Mouse (Mus musculus): ENCODE measurements around the gene Abca13. TPM values are rescaled to one million over a fixed set of nuclear protein-coding genes. Genes with fewer than 3 reads are reported as not detected.
"Not testable (repeated sequence)": the region's sequence is repeated elsewhere in the genome, so short reads cannot be mapped to it uniquely, and the experiment has no call there.

The Abca13 gene
- under 1 TPM; 0.02 to 0.03 TPM for total RNA-seq (2021)
- long read RNA-seq, experiment 1: 0 reads
- long read RNA-seq, experiment 2, partial matches to known transcripts: 0 of 1 reads
- long read RNA-seq, experiment 2, other reads (novel, unspliced or antisense): 1 of 1 reads

GRCm38 (mm10) chr11:9191555-9192131 is at the start of gene Abca13:
Abca13 (plus strand) TSS chr11:9191942.
- no peak within 1 kb of the TSS for H3K4me3 ChIP-seq
- H3K27ac ChIP-seq: no peak within 1 kb of the TSS
- TF ChIP-seq CTCF (conservative IDR thresholded peaks at IDR 0.05): no peak
- DNase-seq (ENCODE audit: low spot score in 2 of 2): no peak

DNA sequence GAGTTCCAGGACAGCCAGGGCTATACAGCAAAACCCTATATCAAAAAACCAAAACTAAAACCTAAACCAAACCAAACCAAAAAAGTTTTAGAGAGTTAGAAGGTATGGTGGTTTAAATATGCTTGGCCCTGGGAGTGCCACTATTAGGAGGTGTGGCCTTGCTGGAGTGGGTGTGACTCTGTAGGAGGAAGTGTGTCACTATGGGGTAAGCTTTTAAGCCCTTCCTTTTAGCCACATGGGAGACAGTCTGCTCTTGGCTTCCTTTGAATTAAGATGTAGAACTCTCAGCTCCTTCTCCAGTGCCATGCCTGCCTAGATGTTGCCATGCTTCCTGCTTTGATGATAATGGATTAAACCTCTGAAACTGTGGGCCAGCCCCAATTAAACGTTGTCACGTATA is 46.6 kb upstream of the Abca13 start:
- no peak for TF ChIP-seq CTCF (conservative IDR thresholded peaks at IDR 0.05)
- DNase-seq (ENCODE audit: low spot score in 2 of 2): no peak
- Histone ChIP-seq H3K4me3 (no peak overlapping the region), H3K27ac (no peak overlapping the region)

- TF ChIP-seq CTCF (conservative IDR thresholded peaks at IDR 0.05): no peak
- H3K27ac ChIP-seq: no peak overlapping the region
- no peak overlapping the region for H3K4me3 ChIP-seq
- DNase-seq (ENCODE audit: low spot score in 2 of 2): no peak
These were observed 45.6 kb upstream of the Abca13 start for GRCm38 (mm10) chr11:9146115-9146514.

GRCm38 (mm10) chr11:9146683-9147082 is 45.1 kb upstream of the Abca13 start:
- Histone ChIP-seq H3K4me3 (no peak overlapping the region), H3K27ac (no peak overlapping the region)
- no peak for DNase-seq (ENCODE audit: low spot score in 2 of 2)
- TF ChIP-seq CTCF (conservative IDR thresholded peaks at IDR 0.05): no peak

DNA sequence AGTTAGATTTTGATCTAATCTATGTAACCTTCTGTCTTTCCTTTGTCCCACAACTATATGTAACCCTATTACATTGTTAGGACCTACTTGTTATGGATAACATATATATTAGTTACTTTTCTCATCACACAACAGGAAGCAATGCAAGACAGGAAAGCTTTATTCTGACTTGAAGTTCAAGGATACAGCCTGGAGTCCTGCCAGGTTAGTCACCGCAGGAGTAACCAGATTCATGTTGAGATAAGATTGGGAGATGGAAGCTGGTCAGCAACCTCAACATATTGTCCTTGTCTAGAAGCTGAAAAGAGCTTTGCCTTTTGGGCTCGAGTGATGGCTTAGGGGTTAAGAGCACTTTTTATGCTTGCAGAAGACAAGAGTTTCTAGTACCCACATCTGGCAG is 43.5 kb upstream of the Abca13 start:
- TF ChIP-seq CTCF (conservative IDR thresholded peaks at IDR 0.05): no peak
- no peak overlapping the region for H3K27ac ChIP-seq
- no peak overlapping the region for H3K4me3 ChIP-seq
- no peak for DNase-seq (ENCODE audit: low spot score in 2 of 2)

DNA sequence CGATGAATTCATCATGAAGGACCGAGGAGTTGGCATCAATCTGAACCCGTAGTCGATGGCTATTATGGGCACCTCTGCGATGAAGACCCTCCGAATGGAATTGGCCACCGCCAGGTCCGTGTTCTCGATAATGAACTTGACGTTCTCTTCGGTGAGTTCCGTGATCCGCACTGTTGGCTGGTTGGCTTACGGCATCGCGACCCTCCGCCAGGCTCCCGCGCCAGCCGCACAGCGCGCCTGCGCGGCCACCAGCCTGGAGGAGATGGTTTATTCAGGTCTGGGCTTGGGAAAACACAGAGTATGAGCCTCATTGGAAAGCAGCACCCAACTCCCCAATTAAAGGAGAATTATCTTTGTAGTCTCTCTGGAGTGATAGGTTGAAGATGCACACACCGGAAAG is 41.3 kb upstream of the Abca13 start:
- H3K27ac ChIP-seq; DNase-seq (ENCODE audit: low spot score in 2 of 2); H3K4me3 ChIP-seq: not testable (repeated sequence)

DNA sequence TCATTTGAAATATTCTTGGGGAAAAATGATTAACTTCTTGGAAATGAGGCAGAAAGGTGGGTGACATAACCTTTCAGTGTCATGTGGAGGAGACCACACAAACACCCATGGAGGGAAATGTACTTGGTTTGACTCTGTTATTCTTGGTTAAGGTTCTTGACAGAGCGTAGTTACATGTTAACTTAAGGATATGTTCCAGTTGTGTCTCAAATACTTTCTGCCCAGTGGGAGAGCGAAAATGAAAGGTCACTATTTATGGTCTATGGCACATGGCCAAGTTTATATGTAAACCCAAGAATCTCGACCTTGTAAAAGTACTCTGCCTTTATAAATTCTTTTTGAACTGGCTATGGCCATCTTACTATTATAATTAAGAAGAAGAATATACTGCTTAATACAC is 31.8 kb upstream of the Abca13 start:
- Histone ChIP-seq H3K27ac (no peak overlapping the region), H3K4me3 (no peak overlapping the region)
- no peak for DNase-seq (ENCODE audit: low spot score in 2 of 2)
- no peak for TF ChIP-seq CTCF (conservative IDR thresholded peaks at IDR 0.05)

DNA sequence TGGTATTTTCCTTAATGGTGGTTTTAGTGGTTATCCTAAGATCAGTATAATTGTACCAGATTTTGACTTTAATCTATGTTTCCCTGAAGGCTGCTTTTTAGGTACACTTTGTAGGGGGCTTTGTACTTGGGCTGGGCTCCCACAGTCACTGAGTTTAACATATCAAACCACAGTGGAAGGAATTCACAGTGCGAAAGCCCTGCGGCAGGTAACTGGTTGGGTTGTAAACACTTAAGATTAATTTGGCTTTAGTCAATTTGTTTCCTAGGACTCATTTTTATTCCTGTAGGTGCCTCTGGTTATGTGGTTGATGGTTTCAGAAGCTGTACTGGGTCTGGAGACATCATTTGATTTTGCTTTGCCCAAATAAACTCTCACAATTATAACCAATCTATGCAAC is 24.4 kb upstream of the Abca13 start:
- DNase-seq (ENCODE audit: low spot score in 2 of 2): no peak
- Histone ChIP-seq H3K4me3 (no peak overlapping the region), H3K27ac (no peak overlapping the region)
- TF ChIP-seq CTCF (conservative IDR thresholded peaks at IDR 0.05): no peak

DNA sequence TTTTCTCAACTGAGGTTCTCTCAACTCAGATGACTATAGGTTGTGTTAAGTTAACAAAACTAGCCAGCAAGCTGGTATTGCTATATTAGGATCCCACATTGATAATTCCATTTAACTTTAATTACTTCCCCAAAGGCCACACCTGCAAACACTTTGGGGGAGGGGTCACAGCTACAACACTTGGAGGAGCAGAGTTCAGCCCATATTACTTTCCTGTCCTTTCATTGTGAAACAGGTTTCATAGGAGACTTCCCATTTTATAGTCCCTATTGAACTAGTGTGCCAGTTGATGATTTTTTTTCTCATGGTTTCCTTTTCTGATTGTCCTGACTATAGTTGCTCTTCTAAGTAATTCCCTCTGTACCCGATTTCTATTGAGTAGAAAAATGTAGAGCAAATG is 10.3 kb upstream of the Abca13 start:
- Histone ChIP-seq H3K4me3 (no peak overlapping the region), H3K27ac (no peak overlapping the region)
- no peak for TF ChIP-seq CTCF (conservative IDR thresholded peaks at IDR 0.05)
- DNase-seq (ENCODE audit: low spot score in 2 of 2): no peak

DNA sequence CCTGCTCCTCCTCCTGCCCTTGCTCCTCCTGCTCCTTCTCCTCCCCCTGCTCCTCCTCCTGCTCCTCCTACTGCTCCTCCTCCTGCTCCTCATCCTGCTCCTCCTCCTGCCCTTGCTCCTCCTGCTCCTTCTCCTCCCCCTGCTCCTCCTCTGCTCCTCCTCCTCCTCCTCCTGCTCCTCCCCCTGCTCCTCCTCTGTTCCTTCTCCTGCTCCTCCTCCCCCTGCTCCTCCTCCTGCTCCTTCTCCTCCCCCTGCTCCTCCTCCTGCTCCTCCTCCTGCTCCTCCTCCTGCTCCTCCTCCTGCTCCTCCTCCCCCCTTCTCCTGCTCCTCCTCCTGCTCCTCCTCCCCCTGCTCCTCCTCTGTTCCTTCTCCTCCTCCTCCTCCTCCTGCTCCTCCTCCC is 2.3 kb upstream of the Abca13 start:
- not testable (repeated sequence) for H3K27ac ChIP-seq; H3K4me3 ChIP-seq; DNase-seq (ENCODE audit: low spot score in 2 of 2)

GRCm38 (mm10) chr11:9190772-9191554 is 779 bp upstream of the Abca13 start:
- Histone ChIP-seq H3K27ac (no peak overlapping the region), H3K4me3 (no peak overlapping the region)
- no peak for DNase-seq (ENCODE audit: low spot score in 2 of 2)
- TF ChIP-seq CTCF (conservative IDR thresholded peaks at IDR 0.05): no peak

DNA sequence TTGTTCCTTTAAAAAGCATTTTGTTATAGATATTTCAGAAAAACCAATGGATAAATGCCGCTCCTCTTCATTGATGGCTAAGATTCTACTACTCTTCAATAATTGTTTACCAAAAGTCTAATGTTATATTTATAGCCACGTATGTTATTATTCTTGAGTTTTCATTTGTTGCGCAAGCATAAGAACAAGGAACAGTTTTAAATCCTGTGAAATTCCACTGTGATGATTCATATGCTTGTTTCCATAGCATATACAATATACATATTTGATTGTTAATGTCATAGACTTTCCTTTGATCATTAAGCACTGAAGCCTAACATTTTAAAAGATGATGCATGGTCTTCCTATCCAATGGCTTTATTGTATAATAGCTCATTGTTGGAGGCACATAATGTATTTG is 3.1 kb downstream of the Abca13 start:
- Histone ChIP-seq H3K4me3 (no peak overlapping the region), H3K27ac (no peak overlapping the region)
- no peak for DNase-seq (ENCODE audit: low spot score in 2 of 2)
- no peak for TF ChIP-seq CTCF (conservative IDR thresholded peaks at IDR 0.05)

- TF ChIP-seq CTCF (conservative IDR thresholded peaks at IDR 0.05): no peak
- DNase-seq (ENCODE audit: low spot score in 2 of 2): no peak
- Histone ChIP-seq H3K4me3 (no peak overlapping the region), H3K27ac (no peak overlapping the region)
These were observed 8.1 kb downstream of the Abca13 start for GRCm38 (mm10) chr11:9199868-9200267.

DNA sequence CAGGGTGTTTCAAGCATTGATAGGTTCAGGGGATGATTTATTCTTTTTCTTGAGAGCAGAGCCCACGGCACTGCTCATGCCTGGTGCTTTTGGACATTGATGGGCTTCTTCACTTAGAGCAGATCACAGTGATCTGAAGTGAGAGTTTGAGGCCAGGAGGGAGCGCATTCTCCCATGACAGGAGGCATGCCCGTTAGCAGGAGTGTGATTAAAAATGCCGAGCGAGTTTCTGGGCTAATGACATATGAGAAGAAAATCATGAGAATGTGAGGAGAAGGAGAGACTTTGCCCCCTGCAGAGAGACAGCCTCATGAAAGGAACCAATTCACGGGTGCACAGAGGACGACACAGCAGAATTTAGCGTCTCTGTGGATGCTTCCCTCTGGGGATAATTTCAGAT is 19.0 kb downstream of the Abca13 start:
- no peak for DNase-seq (ENCODE audit: low spot score in 2 of 2)
- H3K4me3 ChIP-seq: no peak overlapping the region
- H3K27ac ChIP-seq: no peak overlapping the region
- TF ChIP-seq CTCF (conservative IDR thresholded peaks at IDR 0.05): no peak
